ENCODE assay signal across 8 mouse cellular contexts in genomic region chr9:109000726-109001125, GRCm38 (mm10). TPM values are rescaled to one million over a fixed set of nuclear protein-coding genes. Genes with fewer than 3 reads are reported as not detected.
DNase-seq lines count a peak whose midpoint lies in the region.

No protein-coding gene starts in this region.

- peak; percentile 73 for DNase-seq in layer of hippocampus, adult 11-12 months (ENCODE audit: low spot score)
- DNase-seq in layer of hippocampus, adult 9-10 months (ENCODE audit: low spot score), result no peak
- DNase-seq in adrenal gland, postnatal 10 days, result peak; percentile 77
- DNase-seq in embryo, embryonic 11.5 days (ENCODE audit: low read depth, low spot score), result peak; percentile 61
- peak; percentile 71 to 74 for DNase-seq in heart, postnatal 10 days
- peak; percentile 77 to 80 for DNase-seq in kidney, postnatal 25 days
- DNase-seq in lung, postnatal 36 days, result peak; percentile 85
- peak; percentile 74 for DNase-seq in skeletal muscle tissue, adult 2 months (ENCODE audit: low read depth, low spot score)

- intact Hi-C loops in heart, postnatal 10 days (cut with DNase I), result loop anchor here (1.0 to 5.0 kb wide), 3 partner anchors 37 to 862 kb away; partner anchors contain the start of genes Shisa5 and Trex1

RNA-seq across cellular contexts. Expression of gene Pfkfb4, which starts 9.1 kb away (rescaled TPM):
- total RNA-seq in adrenal gland, postnatal 10 days (2021), result 1 to 10 TPM; 3.2 to 8.1 TPM
- 1 to 10 TPM; 2.4 TPM for total RNA-seq in heart, postnatal 10 days (2021)

RNA-seq across cellular contexts. Expression of gene Ucn2, which starts 14.9 kb away (rescaled TPM):
- under 1 TPM; 0.33 to 0.39 TPM for total RNA-seq in adrenal gland, postnatal 10 days (2021)
- total RNA-seq in heart, postnatal 10 days (2021), result not detected

RNA-seq across cellular contexts. Expression of gene Shisa5, which starts 37.6 kb away (rescaled TPM):
- total RNA-seq in adrenal gland, postnatal 10 days (2021), result 100 to 1,000 TPM; 107 to 113 TPM
- 10 to 100 TPM; 51.6 to 53.2 TPM for total RNA-seq in heart, postnatal 10 days (2021)

RNA-seq across cellular contexts. Expression of gene Col7a1, which starts 47.3 kb away (rescaled TPM):
- total RNA-seq in adrenal gland, postnatal 10 days (2021), result 1 to 10 TPM; 3.7 TPM
- 1 to 10 TPM; 1.3 TPM for total RNA-seq in heart, postnatal 10 days (2021)

RNA-seq across cellular contexts. Expression of gene Trex1, which starts 58.8 kb away (rescaled TPM):
- 10 to 100 TPM; 14.0 to 15.9 TPM for total RNA-seq in adrenal gland, postnatal 10 days (2021)
- 10 to 100 TPM in 1 of 2 experiments, 1 to 10 TPM in 1; 9.8 to 12.2 TPM for total RNA-seq in heart, postnatal 10 days (2021)
